Mouse (Mus musculus) ES-Bruce4 (cell line): ENCODE data around the gene Zfp36l1.

Source experiments
- CTCF ChIP-seq: IDR thresholded peaks from one replicate; pipeline ENCODE4 v1.8.1; 2011; ENCODE audit warnings: low read depth, low read length
- EP300 ChIP-seq: IDR thresholded peaks from 2 replicates; pipeline ENCODE4 v1.6.1; 2011; ENCODE audit warnings: low read depth, low read length; ENCODE audit not compliant: insufficient read depth
- POLR2A ChIP-seq: IDR thresholded peaks from one replicate; pipeline ENCODE4 v1.8.1; 2011; ENCODE audit warnings: low read length; ENCODE audit not compliant: insufficient read depth

- TF ChIP-seq CTCF = peak; percentile 30
- TF ChIP-seq POLR2A = no peak
- no peak for TF ChIP-seq EP300
These were observed 39.0 kb upstream of the Zfp36l1 start for GRCm38 (mm10) chr12:80151821-80152220.
